Mouse (Mus musculus) liver, adult (tissue): Measurements from ENCODE around the gene Bid.

Experiments
- GATA4 ChIP-seq: IDR thresholded peaks from 2 replicates; pipeline ENCODE4 v1.6.1; 2014; ENCODE audit warnings: mild to moderate bottlenecking, low read length; ENCODE audit not compliant: insufficient replicate concordance

Bid gene

GRCm38 (mm10) chr6:120916074-120916971 is at the start of gene Bid:
TSS of gene Bid (minus strand) at chr6:120916853.
- no peak for TF ChIP-seq GATA4

- no peak for TF ChIP-seq GATA4
Observed at GRCm38 (mm10) chr6:120965814-120966213, 49.2 kb upstream of the Bid start.

- TF ChIP-seq GATA4, result no peak
Observed at GRCm38 (mm10) chr6:120964179-120964578, 47.5 kb upstream of the Bid start.

- TF ChIP-seq GATA4, result no peak
Observed at GRCm38 (mm10) chr6:120960338-120961030, 43.8 kb upstream of the Bid start.

- no peak for TF ChIP-seq GATA4
Observed at GRCm38 (mm10) chr6:120957331-120957730, 40.7 kb upstream of the Bid start.

DNA sequence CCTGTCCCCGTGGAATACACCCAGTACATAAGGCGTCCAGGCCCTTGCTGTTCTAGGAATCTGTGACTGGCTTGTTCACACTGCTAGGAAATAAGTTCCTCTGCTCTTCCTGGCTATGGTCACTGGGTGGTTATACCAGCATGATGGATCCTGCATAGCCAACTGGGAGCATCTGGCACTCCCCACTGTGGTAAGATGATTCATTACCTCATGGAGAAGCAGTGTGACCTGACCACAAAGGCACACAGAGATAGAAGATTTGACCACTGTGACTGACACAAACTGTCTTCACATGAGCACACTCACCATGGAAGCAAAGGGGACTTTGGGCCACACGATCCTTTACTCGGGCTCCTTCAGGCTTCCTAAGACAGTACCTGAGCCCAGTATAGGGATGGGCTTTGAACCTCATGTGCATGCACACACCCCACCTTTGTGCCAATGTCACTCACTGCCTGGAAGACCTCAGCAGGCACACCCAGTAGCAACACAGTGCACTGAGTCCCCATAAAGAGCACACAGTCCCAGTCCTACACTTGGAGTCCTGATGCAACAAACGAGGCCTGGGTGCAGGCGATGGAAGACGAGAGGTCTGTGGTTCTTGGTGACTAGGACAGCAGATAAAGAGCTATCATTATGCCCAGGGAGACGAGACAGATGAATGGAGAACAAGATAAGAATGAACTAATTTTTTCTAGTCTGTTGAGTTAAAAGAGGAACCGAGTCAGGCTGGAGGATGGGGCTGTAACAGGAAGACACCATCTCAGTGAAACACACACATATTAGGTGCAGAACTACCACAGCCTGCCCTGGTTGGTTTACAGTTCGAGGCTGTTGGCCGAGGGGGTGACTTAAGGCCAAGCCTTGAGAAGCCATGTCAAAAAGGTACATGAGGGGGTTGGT is 39.9 kb upstream of the Bid start:
- TF ChIP-seq GATA4, result no peak

DNA sequence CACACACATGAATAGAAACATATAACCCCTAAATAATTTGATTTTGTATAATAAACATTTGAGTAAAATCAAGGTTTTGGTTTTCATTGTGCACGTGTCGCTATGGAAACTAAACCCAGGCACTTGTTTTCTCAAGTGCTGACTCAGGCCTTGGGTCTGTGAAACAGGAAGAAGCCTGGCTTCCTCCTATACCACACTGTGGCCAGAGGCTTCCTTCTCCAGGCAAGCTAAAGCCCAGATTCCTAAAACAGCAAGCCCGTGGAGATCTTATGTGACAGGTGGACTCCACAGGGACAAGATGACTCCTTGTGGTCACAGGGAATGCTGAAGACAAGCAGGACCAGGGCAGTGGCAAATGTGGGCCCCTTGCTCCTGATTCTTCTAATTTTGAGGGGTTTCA is 38.6 kb upstream of the Bid start:
- no peak for TF ChIP-seq GATA4

- no peak for TF ChIP-seq GATA4
Observed at GRCm38 (mm10) chr6:120954241-120954640, 37.6 kb upstream of the Bid start.

GRCm38 (mm10) chr6:120952475-120952874 is 35.8 kb upstream of the Bid start:
- no peak for TF ChIP-seq GATA4

DNA sequence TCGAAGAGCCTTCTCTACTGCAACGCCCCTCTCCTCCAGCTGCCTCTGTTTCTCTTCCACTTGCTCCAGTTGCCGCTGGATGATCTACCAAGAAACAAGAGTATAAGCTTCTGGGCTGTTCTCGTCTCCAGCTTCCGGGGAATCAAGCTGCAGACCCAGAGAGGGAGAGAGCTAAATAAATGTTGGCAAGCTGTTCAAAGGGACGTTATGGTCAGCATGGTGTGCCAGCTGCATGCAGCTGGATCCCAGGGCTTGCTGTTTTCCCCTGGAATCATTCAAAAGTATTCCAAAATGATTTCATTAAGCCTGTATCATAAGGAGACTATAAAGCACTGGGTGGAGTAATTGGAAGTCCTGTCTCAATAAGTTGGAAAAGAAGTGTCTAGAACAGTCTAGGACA is 34.7 kb upstream of the Bid start:
- TF ChIP-seq GATA4, result no peak

DNA sequence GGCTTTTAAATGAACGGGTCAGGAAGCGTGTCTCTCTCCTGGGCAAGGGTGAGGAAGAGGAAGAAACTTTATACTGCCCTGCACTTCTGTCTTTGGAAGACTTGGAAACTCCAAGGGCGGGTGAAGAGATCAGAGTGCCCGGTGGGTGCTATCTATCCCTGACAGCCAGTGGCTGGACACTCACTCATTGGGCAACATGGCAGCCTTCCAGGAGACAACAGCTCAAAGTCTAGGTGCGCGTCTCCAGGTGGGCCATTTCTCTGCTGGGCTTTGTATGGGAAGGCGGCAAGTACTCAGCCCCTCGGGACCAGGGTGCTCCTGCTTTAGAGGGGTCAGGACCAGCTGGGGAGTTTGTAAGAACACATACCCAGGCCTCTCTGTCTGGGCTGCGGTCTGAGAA is 28.9 kb upstream of the Bid start:
- no peak for TF ChIP-seq GATA4

GRCm38 (mm10) chr6:120943964-120944363 is 27.3 kb upstream of the Bid start:
- TF ChIP-seq GATA4, result no peak

- TF ChIP-seq GATA4, result no peak
Observed at GRCm38 (mm10) chr6:120943551-120943950, 26.9 kb upstream of the Bid start.

DNA sequence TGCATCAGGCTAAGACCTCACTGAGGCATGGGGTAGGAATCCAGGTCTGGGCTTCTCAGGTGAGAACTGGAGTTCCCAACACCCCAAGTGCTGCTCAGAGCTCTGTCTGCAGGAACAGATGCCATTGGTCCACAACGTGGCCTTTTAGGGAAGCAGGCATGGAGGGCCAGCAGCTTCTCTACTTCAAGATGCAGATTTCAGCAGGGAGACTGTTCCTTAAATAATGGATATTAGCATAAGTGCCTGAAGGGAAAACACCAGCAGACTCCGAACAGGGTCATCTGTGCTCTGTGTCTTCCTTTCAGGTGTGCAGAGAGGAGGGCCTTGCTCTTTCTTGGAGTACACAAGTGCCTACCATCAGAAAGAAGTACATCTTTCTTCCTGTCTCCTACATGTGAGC is 26.4 kb upstream of the Bid start:
- TF ChIP-seq GATA4, result no peak

DNA sequence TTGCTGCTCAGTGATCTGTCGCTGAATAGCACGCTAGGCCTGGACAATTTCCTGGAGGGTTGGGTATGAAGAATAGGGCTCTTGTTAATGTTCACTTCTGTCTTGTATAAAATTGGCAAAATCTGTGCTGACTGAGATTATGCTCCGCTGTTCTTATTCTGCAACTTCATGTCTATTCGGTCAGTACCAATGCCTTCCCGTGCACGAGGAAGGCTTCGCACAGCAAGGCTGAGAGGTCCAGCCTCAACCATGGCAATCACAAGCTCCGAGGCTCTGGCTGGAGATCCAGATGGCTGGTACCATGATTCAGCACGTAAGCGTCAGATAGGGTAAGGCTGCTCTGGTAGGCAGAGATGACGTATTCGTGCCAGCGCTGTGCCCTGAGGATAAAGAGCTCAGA is 24.9 kb upstream of the Bid start:
- no peak for TF ChIP-seq GATA4

DNA sequence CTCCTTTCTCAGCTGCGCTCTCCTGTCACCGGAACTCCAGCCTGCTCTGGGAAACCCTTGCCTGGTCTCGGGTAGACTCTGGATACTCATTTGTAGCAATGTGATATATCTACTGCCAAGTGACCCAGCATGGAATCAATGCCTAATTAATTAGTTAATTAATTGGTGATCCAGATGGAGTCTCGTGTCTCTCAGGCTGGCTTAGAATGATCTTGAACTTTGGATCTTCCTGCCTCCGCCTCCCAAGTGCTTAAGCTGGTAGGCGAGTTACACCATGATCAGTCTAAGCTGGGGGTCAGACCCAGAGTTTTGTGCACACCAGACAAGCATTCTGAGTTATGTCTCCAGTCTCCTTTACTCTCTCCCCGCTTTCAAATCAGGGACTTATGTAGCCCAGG is 24.4 kb upstream of the Bid start:
- TF ChIP-seq GATA4, result no peak

GRCm38 (mm10) chr6:120940446-120941083 is 23.9 kb upstream of the Bid start:
- no peak for TF ChIP-seq GATA4
